Comparison of ENCODE assay signal across 21 mouse cellular contexts in the genomic region with DNA sequence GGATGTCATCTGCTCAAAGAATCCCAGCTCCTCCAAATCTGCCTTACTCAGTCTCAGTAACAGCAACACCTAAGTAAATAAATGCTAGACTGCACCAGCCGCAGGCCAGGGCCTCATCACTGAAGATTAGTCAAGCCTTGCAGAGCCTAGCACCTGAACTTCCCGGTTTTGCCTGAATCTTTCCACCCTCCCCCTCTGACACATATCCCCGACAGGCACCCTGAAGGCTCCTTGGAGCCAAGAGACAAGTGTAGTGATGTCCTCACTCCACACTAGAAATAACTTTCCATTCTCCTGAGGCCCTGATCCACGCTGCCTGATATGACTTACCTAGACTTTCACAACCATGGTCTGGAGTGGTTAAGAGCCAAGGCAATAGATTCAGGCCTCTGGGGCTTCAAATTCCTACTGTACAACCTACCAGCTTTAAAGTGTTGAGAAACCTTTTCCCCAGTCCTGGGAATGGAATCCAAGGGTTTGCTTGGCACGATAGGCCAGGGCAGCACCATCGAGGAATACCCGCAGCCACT. TPM values are rescaled to one million over a fixed set of nuclear protein-coding genes. Genes with fewer than 3 reads are reported as not detected.
DNase-seq lines count a peak whose midpoint lies in the region.
"Had no signal": no experiment of that assay in that cellular context is flagged by ENCODE, and none has a peak within 500 bp of the region (broad histone marks: within the 10 kb centered on the region; RNA-seq: fewer than 3 reads in every experiment).

No protein-coding gene starts in this region.

- DNase-seq in adrenal gland, postnatal 10 days, result peak; percentile 32
- DNase-seq in adrenal gland, adult (ENCODE audit: inconsistent age in 2 of 2, low spot score in 1 of 2), result no peak
- DNase-seq in heart, adult 11 months, result peak; percentile 77
- no peak for DNase-seq in heart, adult 9 months (ENCODE audit: low spot score in 2 of 2)
- DNase-seq in urinary bladder, adult 2 months (ENCODE audit: low spot score), result peak; percentile 16
- no peak for DNase-seq in urinary bladder, postnatal 25 days (ENCODE audit: low spot score)
- DNase-seq in layer of hippocampus, postnatal 14 days (ENCODE audit: low spot score in 2 of 2), result no peak
- no peak for DNase-seq in spleen, postnatal 14 days (ENCODE audit: low spot score in 2 of 2)
- DNase-seq: adrenal gland, adult 8-10 months; cerebellum, adult 11-12 months; cerebellum, adult 8-10 months; cerebellum, postnatal 10 days; cerebellum, postnatal 36 days; embryo, embryonic 11 days; gastrocnemius, postnatal 25 days; heart, adult 18-20 months; heart, postnatal 36 days; kidney, adult 11 months; kidney, adult 8-10 months had no signal

RNA-seq across cellular contexts. Expression of a gene that starts 21.7 kb away (rescaled TPM):
- total RNA-seq in adrenal gland, postnatal 10 days (2021), result 10 to 100 TPM; 11.2 to 19.2 TPM
- polyA plus RNA-seq in urinary bladder, adult 2 months (2012; rRNA removed), result 29.8 and 42.4 TPM in 2 replicates
- total RNA-seq in layer of hippocampus, postnatal 14 days (2021), result 1 to 10 TPM; 4.7 to 5.0 TPM
- polyA plus RNA-seq: erythroblast, embryonic 14.5 days; G1E had no signal

RNA-seq across cellular contexts. Expression of a gene that starts 53.7 kb away (rescaled TPM):
- total RNA-seq in adrenal gland, postnatal 10 days (2021), result 1 to 10 TPM; 2.6 to 2.7 TPM
- polyA plus RNA-seq in urinary bladder, adult 2 months (2012; rRNA removed), result 8.2 and 10.3 TPM in 2 replicates
- total RNA-seq in layer of hippocampus, postnatal 14 days (2021), result under 1 TPM; 0.45 to 0.90 TPM
- polyA plus RNA-seq: erythroblast, embryonic 14.5 days; G1E had no signal

Comparison
In these comparisons a context has a peak if more than half of its experiments do, and no peak if none do; other contexts are left out.
1. DNase-seq: peak in adrenal gland, postnatal 10 days (single experiment), heart, adult 11 months (single experiment) and urinary bladder, adult 2 months (single experiment); none in adrenal gland, adult (0 of 2), heart, adult 9 months (0 of 2), urinary bladder, postnatal 25 days (single experiment), layer of hippocampus, postnatal 14 days (0 of 2) and spleen, postnatal 14 days (0 of 2).